Mouse (Mus musculus) kidney, postnatal 25 days (tissue): ENCODE results near the gene Map1lc3b.
A peak's percentile ranks its signal among the peaks of the same experiment; 100 is the strongest.

Experiments used
- DNase-seq, 2 experiments: peaks; one replicate each; pipeline ENCODE4 v3.0.0; 2021; ENCODE audit warnings: mixed read lengths in 2 of 2

Map1lc3b gene

DNA sequence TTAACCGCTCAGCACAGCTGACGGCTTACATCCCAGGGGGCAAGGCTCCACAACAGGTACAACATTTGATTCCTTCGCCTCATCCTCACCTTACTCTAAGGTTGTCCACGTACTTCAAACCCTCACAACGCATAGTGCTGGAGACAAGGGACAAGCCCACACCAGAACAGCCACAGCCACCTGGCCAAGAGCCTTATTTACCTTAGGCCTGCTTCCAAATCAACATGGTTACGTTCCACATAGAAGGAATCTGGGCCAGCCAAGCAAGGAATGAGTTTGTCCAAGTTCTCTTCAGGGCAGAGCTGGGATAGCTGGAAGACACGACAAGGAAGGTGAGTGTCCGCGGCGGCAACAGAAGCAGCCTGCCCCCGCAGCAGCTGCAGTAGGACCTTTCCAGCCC lies 19.8 kb downstream of the Map1lc3b start:
- DNase-seq: no peak

DNA sequence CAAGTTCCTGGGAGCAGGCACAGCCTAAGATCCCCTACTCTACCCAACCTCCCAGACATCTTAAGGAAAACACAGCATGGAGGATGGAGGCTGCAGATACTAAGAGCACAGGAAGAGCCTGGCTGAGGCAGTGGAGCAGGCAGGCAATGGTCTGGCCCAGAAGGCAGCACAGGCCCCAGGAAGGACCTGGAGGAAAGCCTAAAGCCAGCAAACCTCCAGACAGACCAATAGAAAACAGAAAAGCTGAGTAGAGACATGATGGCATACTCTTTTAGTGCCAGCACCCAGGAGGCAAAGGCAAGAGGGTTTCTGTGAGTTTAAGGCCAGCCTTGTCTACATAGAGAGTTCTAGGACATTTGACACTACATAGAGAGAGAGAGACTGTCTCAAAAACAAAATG lies 23.3 kb downstream of the Map1lc3b start:
- no peak for DNase-seq

DNA sequence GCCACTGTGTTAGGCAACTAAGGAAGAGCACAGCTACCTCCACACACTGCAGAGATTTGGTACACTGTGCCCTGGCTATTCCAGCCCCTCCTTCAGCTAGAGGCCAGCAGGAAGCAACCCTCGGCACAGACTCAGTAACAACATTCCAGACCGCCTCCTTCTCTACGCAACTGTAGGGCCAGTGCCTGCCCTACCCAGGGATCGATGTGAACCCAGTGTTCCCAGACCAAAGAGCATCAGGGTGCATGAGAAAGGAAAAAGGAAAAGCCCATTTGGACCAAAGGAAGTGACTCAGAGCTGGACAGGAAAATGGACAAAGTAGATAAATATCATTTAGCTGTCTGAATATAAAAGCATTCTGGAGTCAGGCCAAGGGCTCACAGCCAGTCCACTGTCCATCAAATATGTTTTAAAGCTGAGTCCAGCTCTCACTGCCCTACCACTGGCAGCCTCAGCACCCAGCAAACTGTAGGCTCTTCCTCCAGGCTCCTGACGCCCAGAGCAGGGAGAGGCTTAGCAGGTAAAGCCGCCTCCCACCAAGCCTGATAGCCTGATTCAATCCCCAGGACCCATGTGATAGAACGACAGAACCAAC lies 29.3 kb downstream of the Map1lc3b start:
- DNase-seq: peak; percentile 91 to 93

DNA sequence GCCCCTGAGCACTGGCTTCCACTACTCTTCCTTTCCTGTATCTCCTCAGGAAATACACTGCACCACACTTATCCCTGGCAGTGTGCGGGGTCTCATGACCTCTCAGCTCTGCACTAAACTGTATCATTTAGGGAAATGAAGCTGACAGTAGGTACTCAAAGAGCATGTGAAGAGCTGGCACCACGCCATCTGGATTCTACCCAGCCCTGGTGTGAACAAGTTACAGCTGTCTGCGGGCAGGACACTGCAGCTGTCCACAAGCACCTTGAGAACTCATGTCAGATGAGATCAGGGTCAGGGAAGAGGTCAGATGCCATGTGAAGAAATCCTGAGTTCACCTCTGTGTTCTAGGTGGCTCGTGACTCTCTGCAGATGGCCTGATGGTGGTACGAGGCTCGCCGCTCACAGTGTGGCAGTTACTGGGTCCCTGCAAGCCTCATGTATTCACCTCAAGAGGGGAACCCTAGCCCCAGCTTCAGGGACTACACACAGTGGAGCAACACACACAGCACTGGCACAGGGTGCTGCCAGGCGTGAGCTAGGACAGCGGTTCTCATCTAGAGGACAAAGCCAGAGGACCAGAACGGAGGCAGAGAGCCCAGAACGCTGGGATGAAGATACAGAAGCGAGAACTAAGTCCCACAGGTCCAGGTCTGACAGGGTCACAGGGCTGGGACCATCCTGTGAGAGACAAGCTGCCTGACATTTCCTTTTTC lies 30.8 kb downstream of the Map1lc3b start:
- DNase-seq: peak; percentile 91 to 94

DNA sequence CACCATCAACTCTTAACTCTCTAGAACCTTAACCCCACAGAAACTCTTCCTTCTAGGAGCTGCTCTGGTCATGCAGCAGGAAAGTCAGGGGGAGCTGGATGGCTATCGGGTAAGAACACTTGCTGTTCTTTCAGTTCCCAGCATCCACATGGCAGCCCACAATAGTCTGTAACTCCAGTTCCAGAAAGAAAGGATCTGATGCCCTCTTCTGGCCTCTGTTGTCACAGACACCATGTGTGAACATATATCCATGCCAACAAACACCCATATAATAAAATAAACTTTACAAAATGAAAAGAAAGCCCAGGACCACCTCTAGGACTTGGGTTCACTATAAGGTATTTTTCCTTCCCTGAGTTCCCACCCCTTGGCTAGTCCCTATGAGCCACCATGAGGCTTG lies 31.7 kb downstream of the Map1lc3b start:
- peak in 1 of 2 experiments; percentile 43 for DNase-seq

DNA sequence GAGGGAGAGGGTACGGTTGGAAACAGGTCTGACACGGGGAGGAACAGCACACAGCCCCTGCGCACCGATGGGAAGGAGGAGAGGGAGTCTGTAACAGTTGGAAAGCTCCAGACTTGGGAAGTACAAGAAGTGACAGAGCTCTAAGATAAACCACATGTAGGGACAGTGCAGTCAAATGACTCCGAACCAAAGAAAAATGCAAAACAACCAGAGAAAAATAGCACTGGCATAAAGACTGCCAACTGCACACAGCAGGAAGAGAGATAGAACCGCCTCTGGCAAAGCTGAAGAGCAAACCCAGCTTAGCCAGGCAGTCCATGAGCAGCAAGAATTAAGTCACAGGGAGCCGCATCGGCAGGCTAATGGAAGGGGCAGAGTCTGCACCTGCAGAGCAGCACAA lies 32.9 kb downstream of the Map1lc3b start:
- no peak for DNase-seq

DNA sequence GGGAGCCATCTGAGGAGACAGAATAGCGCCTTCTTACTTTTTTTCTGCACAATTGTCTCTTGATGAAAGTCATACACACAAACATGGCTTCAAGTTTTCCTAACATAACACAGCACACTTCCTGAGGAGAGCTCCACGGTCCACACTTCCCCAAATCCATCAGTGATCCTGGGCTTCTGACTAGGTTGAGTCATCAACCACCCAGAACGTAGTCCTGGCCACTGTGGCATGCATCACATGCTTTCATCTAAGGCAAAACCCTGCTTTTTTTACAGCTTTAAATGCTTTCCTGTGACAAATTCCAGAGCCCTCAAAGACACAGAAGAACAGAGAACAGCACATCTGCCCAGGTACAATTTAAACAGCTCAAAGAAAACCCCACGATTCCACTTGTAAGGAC lies 38.5 kb downstream of the Map1lc3b start:
- no peak for DNase-seq

DNA sequence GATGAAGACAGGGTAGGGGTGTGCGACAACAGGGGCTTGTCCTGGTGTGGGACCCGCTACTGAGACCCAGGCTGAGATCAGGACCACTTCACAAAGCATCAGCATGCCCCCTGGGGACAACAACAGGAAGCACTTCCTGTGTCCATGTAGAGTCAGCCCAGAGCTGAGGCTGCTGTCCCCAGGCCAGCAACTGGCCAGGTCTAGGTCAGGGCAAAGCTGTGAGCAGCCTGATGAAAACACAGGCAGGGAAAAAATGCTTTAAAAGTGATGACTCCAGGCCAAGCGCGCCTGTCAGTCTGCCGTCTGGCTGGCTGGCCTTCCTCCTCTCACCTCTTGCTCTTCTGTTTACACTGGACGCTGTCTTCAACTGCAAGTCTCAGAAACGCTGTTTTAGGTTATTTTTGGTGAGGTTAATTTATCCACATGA lies 41.5 kb downstream of the Map1lc3b start:
- DNase-seq: peak; percentile 67 to 90

DNA sequence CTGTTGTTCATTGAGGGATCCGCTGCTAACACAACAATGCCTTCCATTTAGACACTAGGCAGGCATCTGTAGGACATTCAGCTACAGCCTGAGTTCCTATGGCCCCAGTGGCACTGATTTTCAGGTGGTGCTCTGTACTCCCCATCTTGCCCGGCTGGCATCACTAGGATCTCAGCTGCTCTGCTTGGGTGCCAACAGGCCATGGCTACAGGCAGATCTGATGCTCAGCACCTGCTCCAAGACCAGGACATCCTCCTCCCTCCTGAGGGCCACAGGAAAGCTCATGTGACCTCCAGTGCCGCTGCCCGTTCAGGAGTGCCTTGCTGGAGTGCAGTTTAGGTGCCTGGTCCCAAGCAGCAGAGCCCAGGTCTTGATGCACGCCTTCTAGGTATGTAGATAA lies 42.2 kb downstream of the Map1lc3b start:
- DNase-seq: no peak

DNA sequence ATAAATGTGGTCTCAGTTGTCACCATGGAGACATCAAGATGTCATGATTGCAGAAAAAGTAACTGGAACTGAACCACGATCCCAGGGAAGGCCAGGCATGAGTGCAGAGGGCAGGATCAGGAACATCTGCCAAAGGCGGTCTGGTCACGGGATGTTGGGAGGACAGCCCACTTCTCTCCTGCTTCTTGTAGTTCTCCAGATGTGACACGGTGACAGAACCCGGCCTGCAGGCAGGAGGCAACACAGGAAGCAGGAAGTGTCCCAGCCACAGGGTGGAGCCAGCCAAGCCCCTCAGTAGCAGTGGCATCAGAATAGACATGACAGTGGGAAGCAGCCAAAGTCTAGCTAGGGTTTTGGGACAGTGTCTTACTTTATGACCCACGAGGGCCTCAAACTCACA lies 45.4 kb downstream of the Map1lc3b start:
- DNase-seq: peak; percentile 77 to 90

DNA sequence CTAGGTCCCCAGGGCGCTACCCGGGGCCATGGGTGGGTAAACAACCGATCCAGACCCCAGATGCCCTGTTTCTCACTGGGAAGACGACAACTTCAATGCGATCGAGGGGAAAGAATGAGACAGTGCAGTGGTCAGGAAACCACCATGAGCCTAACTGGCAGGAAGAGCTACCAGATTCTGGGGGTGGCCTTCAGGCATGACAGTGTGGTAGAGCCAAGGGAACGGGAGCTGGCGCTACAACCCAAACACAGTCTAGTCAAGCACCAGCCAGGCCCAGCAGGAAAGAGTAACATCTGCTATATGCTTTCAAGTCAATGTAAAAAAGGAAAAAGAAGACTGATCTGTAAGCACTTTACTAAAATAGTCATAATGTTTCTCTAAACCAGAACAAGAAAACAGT lies 46.0 kb downstream of the Map1lc3b start:
- DNase-seq: no peak

DNA sequence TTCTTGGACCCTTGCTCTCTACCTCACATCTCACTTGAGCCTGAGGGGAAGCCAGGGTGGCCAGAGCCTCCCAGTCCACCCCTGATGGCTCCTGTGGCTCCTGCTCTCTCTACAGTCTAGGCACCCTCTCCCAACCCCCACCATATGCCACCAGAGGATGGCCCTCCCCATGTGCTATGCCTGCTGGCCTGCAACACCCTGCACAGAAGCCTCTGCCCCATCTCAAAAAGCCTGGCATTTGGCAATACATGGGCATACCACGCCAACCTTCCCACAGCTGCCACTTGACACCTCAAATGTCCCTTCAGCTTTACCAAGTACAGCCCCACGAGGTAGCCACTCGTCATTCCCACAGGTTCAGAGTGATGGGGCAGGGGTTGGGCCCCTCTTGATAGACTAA lies 52.6 kb downstream of the Map1lc3b start:
- no peak for DNase-seq

DNA sequence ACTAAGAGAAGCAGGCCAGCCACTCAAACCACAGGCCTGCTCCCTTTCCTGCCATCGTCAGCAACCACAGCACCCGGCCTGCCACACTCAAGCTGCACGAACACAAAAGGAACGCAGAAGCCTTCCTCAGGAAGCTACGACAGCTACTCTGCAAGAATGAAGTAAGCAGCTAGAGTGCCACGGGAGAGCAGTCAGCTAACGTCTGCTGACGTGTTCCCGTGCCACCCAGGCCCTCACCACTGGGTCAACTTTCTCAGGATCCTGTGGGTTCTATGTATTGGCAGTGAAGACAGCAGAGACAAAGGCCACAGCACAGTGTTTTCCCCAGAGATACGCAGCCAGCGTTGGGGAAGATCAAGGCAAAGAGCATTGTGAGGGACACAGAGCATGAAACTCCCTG lies 53.2 kb downstream of the Map1lc3b start:
- no peak for DNase-seq

DNA sequence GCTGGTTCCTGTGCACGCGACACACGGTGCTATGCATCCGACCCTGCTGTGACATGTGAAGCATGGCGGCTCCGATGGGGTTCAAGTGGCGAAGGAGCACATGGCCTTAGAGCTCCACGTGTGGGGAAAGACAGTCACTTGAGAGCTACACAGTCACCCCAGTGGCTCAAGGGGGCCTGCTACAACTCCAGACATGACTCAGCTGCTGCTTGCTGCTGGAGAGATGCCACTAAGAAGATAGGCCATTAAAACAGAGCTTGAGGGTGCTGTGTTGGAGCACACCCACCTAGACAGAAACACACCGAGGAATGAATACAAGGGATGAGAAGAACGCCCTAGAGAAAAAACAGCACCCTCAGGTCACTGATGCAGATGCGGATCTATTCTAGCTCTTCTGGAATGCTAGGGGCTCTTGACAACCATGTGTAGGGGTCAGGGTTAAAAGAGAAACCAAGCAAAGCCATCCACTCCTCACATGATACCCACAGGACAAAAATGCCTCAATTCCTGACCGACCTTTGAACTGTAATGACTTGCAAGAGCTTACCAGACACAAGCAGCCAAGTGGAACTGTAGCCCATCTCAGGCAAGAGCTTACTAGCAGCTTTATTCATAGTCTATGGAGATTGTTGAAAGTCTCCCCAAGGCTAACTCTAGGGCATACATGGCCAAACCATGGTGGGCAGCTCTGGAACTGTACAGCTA lies 57.5 kb downstream of the Map1lc3b start:
- DNase-seq: peak; percentile 65 to 81
